Mouse (Mus musculus): ENCODE results near the gene Gm5346.
"Not testable (repeated sequence)": the region's sequence is repeated elsewhere in the genome, so short reads cannot be mapped to it uniquely, and the experiment has no call there.

The Gm5346 gene

GRCm38 (mm10) chr8:43627176-43627575 lies at the start of gene Gm5346:
Gene Gm5346, minus strand, starts transcription at chr8:43627276.
- in situ Hi-C loops (cut with MboI, MseI), result no loop called here

- in situ Hi-C loops (cut with MboI, MseI), result no loop called here
Measured at GRCm38 (mm10) chr8:43616046-43616445, 11.0 kb downstream of the Gm5346 start.

DNA sequence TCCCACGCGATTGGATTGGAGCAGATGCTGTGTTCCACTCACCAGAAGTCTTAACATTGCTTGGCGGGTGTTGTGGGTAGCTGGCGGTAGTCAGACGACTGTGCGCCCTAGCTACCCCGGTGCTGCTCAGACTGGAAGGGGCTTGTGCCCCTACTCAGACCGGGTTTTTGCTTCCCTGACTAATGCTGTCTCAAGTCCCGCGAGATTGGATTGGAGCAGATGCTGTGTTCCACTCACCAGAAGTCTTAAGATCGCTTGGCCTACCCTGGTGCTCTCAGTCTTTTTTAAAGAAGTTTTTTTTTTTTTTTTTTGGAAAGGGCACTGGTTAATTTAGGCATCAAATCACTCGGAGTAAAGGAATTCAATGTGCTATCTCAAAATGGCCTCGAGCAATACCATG lies 23.4 kb downstream of the Gm5346 start:
- in situ Hi-C loops (cut with MboI, MseI), result not testable (repeated sequence)

GRCm38 (mm10) chr8:43603166-43603565 lies 23.9 kb downstream of the Gm5346 start:
- in situ Hi-C loops (cut with MboI, MseI), result not testable (repeated sequence)

DNA sequence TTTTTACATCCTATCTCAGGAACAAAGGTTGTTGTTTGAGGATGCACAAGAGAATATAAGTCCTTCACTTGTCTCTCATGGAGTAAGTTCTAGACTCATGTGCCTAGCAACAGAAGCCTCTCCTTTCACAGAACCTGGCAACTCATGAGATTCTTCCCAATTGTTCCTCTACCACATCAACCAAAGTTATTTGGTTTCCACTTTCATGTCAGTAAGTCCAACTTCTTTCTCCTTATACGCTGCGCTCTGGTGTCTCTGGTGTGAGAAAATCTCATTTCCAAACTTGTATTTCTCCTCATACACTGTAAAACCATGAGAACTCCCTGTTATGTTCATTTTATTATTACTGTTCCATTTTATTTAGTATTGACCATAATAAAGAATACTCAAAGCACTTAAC lies 50.5 kb downstream of the Gm5346 start, which contains the start of gene Adam26a:
Gene Adam26a, minus strand, starts transcription at position 101 of the 400 bp plus-strand sequence.
- in situ Hi-C loops (cut with MboI, MseI), result not testable (repeated sequence)

All from T-helper 2 cell (primary cell).